ENCODE assay signal across 8 mouse cellular contexts in genomic region chr11:69073065-69073888, GRCm38 (mm10). TPM values are rescaled to one million over a fixed set of nuclear protein-coding genes. Genes with fewer than 3 reads are reported as not detected.
DNase-seq lines count a peak whose midpoint lies in the region; ATAC-seq and TF ChIP-seq lines count a peak whose summit lies in the region.

No protein-coding gene starts in this region.

- DNase-seq in Patski (ENCODE audit: low read depth, low spot score), result peak; percentile 94
- DNase-seq in cerebellum, adult 9-10 months, result peak; percentile 97
- DNase-seq in layer of hippocampus, postnatal 14 days (ENCODE audit: low spot score in 2 of 2), result peak; percentile 83 to 95
- DNase-seq in lung, postnatal 14 days, result peak; percentile 88
- peak; percentile 57 for DNase-seq in ovary, postnatal 36 days (ENCODE audit: low spot score)
- peak; percentile 89 for DNase-seq in thymus, postnatal 14 days

- peak; percentile 70 for ATAC-seq in Patski
- ATAC-seq in frontal cortex, adult (ENCODE audit: low TSS enrichment), result peak; percentile 31; the same call in 1 of the 2 replicates
- ATAC-seq in hindbrain, embryonic 12.5 days (ENCODE audit: low FRiP score), result peak; percentile 63

- POLR2A ChIA-PET in Patski (lab: Charles Lee), result interaction anchor here (0.5 to 2.0 kb wide), 6 partner anchors 13 to 52 kb away, joined by 4 to 9 read pairs (median 6); partner anchors contain the start of genes 9130213A22Rik, Borcs6 and Per1

- in situ Hi-C loops in Patski (cut with MboI; ENCODE audit: low pct_unique_long_range_greater_than_20kb), result no loop called here

- H3K9ac ChIP-seq in hindbrain, embryonic 12.5 days, result peak overlapping the region; percentile 59

- H3K27ac ChIP-seq in hindbrain, embryonic 12.5 days, result peak overlapping the region; percentile 91

- no peak for TF ChIP-seq CTCF in Patski (IDR thresholded peaks at IDR 0.05)

- CTCF ChIA-PET in Patski (lab: Charles Lee), result interaction anchor here (0.8 to 4.4 kb wide), 3 partner anchors 19 to 50 kb away, joined by 4 to 13 read pairs (median 7); partner anchors contain the start of gene 9130213A22Rik

- no peaks in the 10 kb centered on the region for H3K36me3 ChIP-seq in hindbrain, embryonic 12.5 days

- H3K9me3 ChIP-seq in hindbrain, embryonic 12.5 days (replicated peaks), result no peaks in the 10 kb centered on the region

- peaks cover 24% of the 10 kb centered on the region for H3K4me1 ChIP-seq in hindbrain, embryonic 12.5 days

- peak overlapping the region; percentile 54 for H3K4me2 ChIP-seq in hindbrain, embryonic 12.5 days (replicated peaks)

- WGBS in hindbrain, embryonic 12.5 days, result under 1% methylated on average over 14 of the region's 14 CpGs

- H3K4me3 ChIP-seq in hindbrain, embryonic 12.5 days, result peak overlapping the region; percentile 32

- no peaks in the 10 kb centered on the region for H3K27me3 ChIP-seq in Patski
- H3K27me3 ChIP-seq in hindbrain, embryonic 12.5 days, result no peaks in the 10 kb centered on the region

RNA-seq across cellular contexts. Expression of gene Tmem107, which starts 2.7 kb away (rescaled TPM):
- 56.9 TPM for polyA plus RNA-seq in Patski (2021)
- 39.4 and 45.1 TPM in 2 replicates for polyA plus RNA-seq in hindbrain, embryonic 12.5 days (2016; fragmentation: Nextera tagmentation; extraction: Ambion mirVana)
- total RNA-seq in layer of hippocampus, postnatal 14 days (2021), result 10 to 100 TPM; 13.5 to 13.7 TPM

RNA-seq across cellular contexts. Expression of gene Borcs6, which starts 13.8 kb away (rescaled TPM):
- polyA plus RNA-seq in Patski (2021), result 15.9 TPM
- polyA plus RNA-seq in hindbrain, embryonic 12.5 days (2016; fragmentation: Nextera tagmentation; extraction: Ambion mirVana), result 15.8 and 16.6 TPM in 2 replicates
- total RNA-seq in layer of hippocampus, postnatal 14 days (2021), result 10 to 100 TPM; 25.2 to 26.4 TPM

RNA-seq across cellular contexts. Expression of gene Vamp2, which starts 15.0 kb away (rescaled TPM):
- 62.4 TPM for polyA plus RNA-seq in Patski (2021)
- 140 and 159 TPM in 2 replicates for polyA plus RNA-seq in hindbrain, embryonic 12.5 days (2016; fragmentation: Nextera tagmentation; extraction: Ambion mirVana)
- 1,000 to 10,000 TPM; 1,073 to 1,118 TPM for total RNA-seq in layer of hippocampus, postnatal 14 days (2021)

RNA-seq across cellular contexts. Expression of gene Per1, which starts 21.7 kb away (rescaled TPM):
- polyA plus RNA-seq in Patski (2021), result 10.8 TPM
- 9.8 and 11.6 TPM in 2 replicates for polyA plus RNA-seq in hindbrain, embryonic 12.5 days (2016; fragmentation: Nextera tagmentation; extraction: Ambion mirVana)
- 10 to 100 TPM; 84.4 to 86.8 TPM for total RNA-seq in layer of hippocampus, postnatal 14 days (2021)

RNA-seq across cellular contexts. Expression of gene Aurkb, which starts 27.8 kb away (rescaled TPM):
- 34.1 TPM for polyA plus RNA-seq in Patski (2021)
- polyA plus RNA-seq in hindbrain, embryonic 12.5 days (2016; fragmentation: Nextera tagmentation; extraction: Ambion mirVana), result 95.5 and 100 TPM in 2 replicates
- 1 to 10 TPM; 2.1 to 2.3 TPM for total RNA-seq in layer of hippocampus, postnatal 14 days (2021)

Comparison
In these comparisons a context has a peak if more than half of its experiments do, and no peak if none do; other contexts are left out.
1. Peak in every context shown above with its lines: DNase-seq, ATAC-seq, H3K4me3 ChIP-seq and H3K27ac ChIP-seq.